Mouse (Mus musculus) heart, postnatal 10 days (tissue): Measurements from ENCODE around the gene Aim2. TPM values are rescaled to one million over a fixed set of nuclear protein-coding genes. Genes with fewer than 3 reads are reported as not detected.

ENCODE experiments used
- DNase-seq, 2 experiments: peaks; one replicate each; pipeline ENCODE4 v3.0.0; 2021
- intact Hi-C: fragments of 180-260 bp; cut with DNase I; formaldehyde crosslinking; loops from one replicate; pipeline ENCODE4 v1.15.1; 2025
- total RNA-seq, 2 experiments: library from RNA; stranded (reverse); gene quantifications; 2 replicates each; pipeline ENCODE4 v1.2.3; 2021

Gene Aim2
- total RNA-seq, 2 experiments from 2014 or later, result 1.3 to 1.5 TPM

- intact Hi-C loops, result no loop called here
- DNase-seq, result no peak
Measured at GRCm38 (mm10) chr1:173343934-173344333, 6.7 kb upstream of the Aim2 start.

GRCm38 (mm10) chr1:173345112-173345511 is 5.6 kb upstream of the Aim2 start:
- DNase-seq, result no peak
- intact Hi-C loops, result no loop called here

DNA sequence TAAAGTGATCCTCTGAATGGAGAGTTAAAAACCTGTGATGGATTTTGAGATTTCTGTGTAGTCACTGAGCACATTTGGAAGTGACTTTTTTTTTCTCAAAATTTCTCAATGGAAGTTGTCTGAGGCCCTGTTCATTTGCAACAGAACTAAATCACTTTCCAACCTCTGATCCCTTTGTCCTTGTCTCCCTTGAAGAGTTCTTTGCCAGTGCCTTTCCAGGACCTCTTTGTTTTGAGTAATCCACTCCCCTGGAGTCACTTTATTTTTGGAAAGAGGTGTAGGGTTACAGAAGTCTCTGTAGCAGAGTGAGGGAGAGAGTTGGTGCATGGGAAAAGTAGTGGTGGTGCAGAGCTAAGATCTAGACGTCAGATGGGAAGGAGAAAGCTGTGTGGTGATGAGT is 2.2 kb upstream of the Aim2 start:
- intact Hi-C loops, result no loop called here
- DNase-seq, result no peak

DNA sequence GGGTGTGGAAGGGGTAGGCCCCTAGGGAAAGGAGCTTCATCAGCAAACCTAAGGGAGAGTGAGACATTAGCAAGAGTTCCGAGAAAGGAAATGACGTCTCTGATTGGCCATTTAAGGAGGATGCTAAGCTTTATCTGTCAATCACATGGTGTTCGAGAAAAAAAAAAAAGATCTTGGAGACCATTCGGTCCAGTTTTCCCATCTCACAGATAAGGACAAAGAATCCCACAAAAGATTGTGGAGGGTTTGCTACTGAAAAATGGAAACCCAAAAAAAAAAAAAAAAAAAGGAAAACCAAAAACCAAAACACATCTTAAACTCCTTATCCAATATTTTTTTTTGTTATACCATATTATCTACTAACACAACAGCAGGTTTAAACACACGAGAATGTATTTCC is 1.5 kb upstream of the Aim2 start:
- DNase-seq, result no peak
- intact Hi-C loops, result no loop called here

- peak; percentile 43 to 68 for DNase-seq
- intact Hi-C loops, result no loop called here
Measured at GRCm38 (mm10) chr1:173349946-173350345, 733 bp upstream of the Aim2 start.

GRCm38 (mm10) chr1:173355107-173355846 is 4.6 kb downstream of the Aim2 start:
- intact Hi-C loops, result no loop called here

DNA sequence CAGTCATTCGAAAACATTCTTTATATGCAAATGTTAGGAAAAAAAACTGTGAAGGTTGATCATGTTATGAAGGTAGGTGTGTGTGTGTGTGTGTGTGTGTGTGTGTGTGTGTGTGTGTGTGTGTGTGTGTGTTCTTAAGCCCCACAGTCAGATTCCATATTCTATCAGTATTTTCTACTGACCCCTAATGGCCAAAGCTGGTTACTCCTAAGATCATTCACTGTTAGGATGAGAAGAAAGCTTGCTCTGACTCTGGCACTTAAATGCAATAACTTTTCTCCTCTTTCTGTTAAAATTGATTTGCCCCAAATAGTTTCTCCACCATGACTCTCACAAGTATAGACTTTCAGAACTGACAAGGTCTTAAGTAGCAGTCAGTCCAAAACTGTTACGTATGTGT is 6.0 kb downstream of the Aim2 start:
- intact Hi-C loops, result no loop called here
- no peak for DNase-seq

More at GRCm38 (mm10) chr1:173355107-173355846, 4.6 kb downstream of the Aim2 start:
- no peak for DNase-seq

GRCm38 (mm10) chr1:173357799-173358198 is 7.1 kb downstream of the Aim2 start:
- DNase-seq, result no peak
- intact Hi-C loops, result no loop called here

GRCm38 (mm10) chr1:173359590-173360290 is 9.1 kb downstream of the Aim2 start:
- no peak for DNase-seq
- intact Hi-C loops, result no loop called here

DNA sequence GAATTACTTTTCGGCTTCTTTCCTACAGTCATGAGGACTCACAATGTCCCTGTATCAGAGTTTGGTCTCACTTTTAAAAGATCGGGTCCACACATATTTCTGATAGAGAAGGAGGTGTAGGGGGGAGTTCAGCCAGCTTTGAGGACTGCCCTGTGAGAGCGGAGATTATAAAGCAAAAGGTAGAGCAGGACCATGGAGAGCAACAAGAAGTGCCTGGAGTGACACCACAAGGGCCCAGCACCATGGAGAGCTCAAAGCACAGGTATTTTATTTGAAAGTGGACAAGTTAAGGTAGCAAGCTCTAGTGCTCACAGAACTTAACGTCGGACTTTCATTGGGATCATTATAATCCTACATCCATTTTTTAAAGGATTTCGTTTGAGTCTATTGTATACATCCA is 11.0 kb downstream of the Aim2 start:
- peak; percentile 74 to 82 for DNase-seq
- intact Hi-C loops, result no loop called here

DNA sequence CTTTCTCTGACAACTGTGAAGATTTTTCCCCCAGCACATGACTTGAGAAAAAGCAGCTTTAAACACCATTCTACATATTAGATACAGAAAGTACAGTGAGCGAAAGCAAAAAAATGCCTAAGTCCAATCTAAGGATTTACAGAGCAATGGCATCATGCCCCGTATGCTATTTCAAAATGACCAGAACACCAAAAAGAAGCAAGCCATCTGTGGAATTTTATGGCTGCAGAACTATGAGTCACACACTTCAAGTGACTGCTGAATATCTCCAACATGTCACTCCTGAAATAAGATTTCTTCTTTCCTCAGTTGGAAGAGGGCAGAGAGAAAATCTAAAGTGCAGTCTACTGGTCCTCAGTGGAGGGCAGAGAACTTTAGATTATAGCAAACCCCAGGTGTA is 12.8 kb downstream of the Aim2 start:
- intact Hi-C loops, result no loop called here
- DNase-seq, result no peak

GRCm38 (mm10) chr1:173364125-173364800 is 13.6 kb downstream of the Aim2 start:
- no peak for DNase-seq
- intact Hi-C loops, result no loop called here

DNA sequence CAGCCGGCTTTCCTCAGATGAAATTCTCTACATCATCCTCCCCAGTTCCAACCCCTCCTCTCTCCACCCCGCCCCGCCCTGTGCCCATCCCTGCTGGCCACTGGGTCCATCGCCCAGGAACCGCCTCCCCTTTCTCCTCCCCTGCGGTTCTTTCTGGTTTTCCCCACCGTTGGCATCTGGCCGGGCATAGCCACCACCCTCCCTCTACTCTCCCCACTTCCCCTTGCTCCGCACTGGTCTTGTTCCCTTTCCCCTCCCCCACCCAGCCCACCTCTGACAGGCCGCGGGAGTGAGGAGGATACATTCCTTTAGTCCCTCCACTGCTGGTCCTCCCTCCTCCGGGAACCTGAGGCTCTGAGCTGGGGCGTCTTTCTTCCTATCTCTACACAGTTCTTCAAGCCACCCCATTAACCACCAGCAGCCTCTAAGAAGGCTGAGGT is 15.3 kb downstream of the Aim2 start:
- no peak for DNase-seq

GRCm38 (mm10) chr1:173366701-173367355 is 16.1 kb downstream of the Aim2 start:
- DNase-seq, result no peak
- intact Hi-C loops, result no loop called here

More for the DNA sequence above, 15.3 kb downstream of the Aim2 start:
- intact Hi-C loops, result no loop called here

DNA sequence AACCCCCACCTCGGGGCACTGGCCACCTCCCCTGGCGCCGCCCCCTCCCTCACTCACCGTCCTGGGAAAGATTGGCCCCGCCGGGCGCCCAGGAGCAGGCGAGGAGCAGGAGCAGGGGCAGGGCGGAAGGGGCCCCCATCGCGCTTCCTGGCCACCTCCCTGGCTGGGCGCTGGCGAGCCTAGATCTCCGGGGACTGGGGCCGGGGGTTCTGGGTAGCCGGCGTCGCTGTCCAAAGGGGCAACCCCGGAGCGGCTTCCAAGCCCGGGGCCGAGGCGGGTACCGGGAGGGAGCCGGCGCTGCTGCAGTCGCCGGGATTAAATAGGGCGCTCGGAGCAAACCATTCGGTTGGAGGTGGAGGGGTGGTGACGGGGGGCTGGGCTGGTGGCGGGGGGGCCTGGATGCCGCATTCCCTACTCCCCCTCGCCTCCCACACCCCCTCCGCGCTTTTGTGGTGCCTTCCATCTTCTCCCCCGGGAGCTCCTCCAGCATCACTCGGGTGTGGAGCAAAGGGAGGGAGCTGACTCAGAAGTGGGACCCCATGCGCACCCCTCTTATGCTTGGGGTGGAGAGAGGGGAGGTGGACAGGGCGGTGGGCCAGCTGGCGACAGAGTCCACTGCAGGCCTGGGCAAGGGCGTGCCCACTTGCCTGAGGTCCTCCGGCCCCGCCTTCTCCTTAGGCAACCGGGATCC is 16.8 kb downstream of the Aim2 start, which contains the start of gene Cadm3:
TSS of gene Cadm3 (minus strand) at position 340 of the 691 bp plus-strand sequence.
- intact Hi-C loops, result no loop called here
- DNase-seq, result no peak

- intact Hi-C loops, result no loop called here
- no peak for DNase-seq
Measured at GRCm38 (mm10) chr1:173369611-173370010, 18.9 kb downstream of the Aim2 start.

- no peak for DNase-seq
- intact Hi-C loops, result no loop called here
Measured at GRCm38 (mm10) chr1:173370456-173370855, 19.8 kb downstream of the Aim2 start.

- no peak for DNase-seq
- intact Hi-C loops, result no loop called here
Measured at GRCm38 (mm10) chr1:173371586-173371985, 20.9 kb downstream of the Aim2 start.

- no peak for DNase-seq
- intact Hi-C loops, result no loop called here
Measured at GRCm38 (mm10) chr1:173374020-173374419, 23.3 kb downstream of the Aim2 start.

DNA sequence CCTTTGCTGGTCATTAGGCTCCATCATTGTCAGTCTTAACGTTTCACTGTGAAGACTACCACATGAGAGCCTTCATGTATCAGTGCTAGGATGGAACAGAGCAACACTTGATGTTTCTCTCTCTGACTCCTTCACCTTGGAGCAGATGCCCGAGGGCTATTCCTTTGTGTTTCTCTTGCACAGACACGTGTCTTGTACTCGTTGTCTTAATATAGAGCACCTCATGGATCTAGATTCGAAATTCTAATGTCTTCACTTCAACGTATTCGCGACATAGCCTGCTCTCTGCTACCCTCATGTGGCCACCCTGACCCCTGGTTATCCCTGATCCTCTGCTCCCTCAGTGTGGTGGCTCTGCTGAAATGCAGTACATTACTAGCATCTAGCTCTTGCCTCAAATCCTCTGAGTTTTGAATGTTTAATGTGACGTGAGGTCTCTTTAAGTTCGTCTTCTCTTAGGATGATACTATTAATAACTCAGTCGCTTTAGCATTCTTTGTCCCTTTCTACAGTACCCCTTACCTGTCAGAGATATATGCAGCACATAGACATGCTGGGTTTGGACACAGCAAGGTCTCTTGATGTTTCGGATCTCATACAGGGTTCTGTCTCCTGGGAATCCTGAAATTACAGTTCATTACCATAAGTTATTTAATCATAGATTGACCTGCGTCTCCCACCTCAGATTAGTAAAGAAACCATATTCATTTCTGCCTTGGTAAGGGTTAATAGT is 26.9 kb downstream of the Aim2 start:
- intact Hi-C loops, result loop anchor here (5.0 kb wide), 3 partner anchors 40 to 965 kb away; no protein-coding TSS in a partner anchor
- peak; percentile 48 to 72 for DNase-seq
